Mouse (Mus musculus) testis, adult 2 months (tissue): ENCODE data around the gene Macrod1. TPM values are rescaled to one million over a fixed set of nuclear protein-coding genes. Genes with fewer than 3 reads are reported as not detected.

Experiments used
- H3K27ac ChIP-seq: fragments of 200-500 bp; 2 replicates; pipeline ENCODE4 v1.5.1; 2012; ENCODE audit warnings: low read depth, low read length; ENCODE audit not compliant: control insufficient read depth, insufficient read depth
- H3K27me3 ChIP-seq: fragments of 200-500 bp; 2 replicates; pipeline ENCODE4 v1.6.1; 2012; ENCODE audit warnings: mild to moderate bottlenecking, low read length, moderate library complexity; ENCODE audit not compliant: control insufficient read depth, insufficient read depth
- H3K36me3 ChIP-seq: fragments of 200-500 bp; 2 replicates; pipeline ENCODE4 v1.6.1; 2012; ENCODE audit warnings: mild to moderate bottlenecking, low read length; ENCODE audit not compliant: control insufficient read depth, insufficient read depth
- H3K4me1 ChIP-seq: fragments of 200-500 bp; 2 replicates; pipeline ENCODE4 v1.6.1; 2012; ENCODE audit warnings: low read length; ENCODE audit not compliant: control insufficient read depth, insufficient read depth
- H3K4me3 ChIP-seq: fragments of 200-500 bp; 2 replicates; pipeline ENCODE4 v1.5.1; 2012; ENCODE audit warnings: low read depth, mild to moderate bottlenecking, low read length, moderate library complexity, mixed read lengths; ENCODE audit not compliant: control insufficient read depth
- CTCF ChIP-seq: fragments of 200-500 bp; IDR thresholded peaks from 2 replicates; pipeline ENCODE4 v1.5.1; 2012; ENCODE audit warnings: low read depth, mild to moderate bottlenecking, inconsistent platforms, low read length, moderate library complexity; ENCODE audit not compliant: control insufficient read depth, insufficient read depth, insufficient replicate concordance
- POLR2A ChIP-seq: fragments of 200-500 bp; IDR thresholded peaks from 2 replicates; pipeline ENCODE4 v1.6.1; 2012; ENCODE audit warnings: low read depth, mild to moderate bottlenecking, inconsistent platforms, low read length, moderate library complexity; ENCODE audit not compliant: control insufficient read depth
- polyA plus RNA-seq: library from polyadenylated mRNA; depleted of rRNA; stranded (reverse); fragments of >200 nt; gene quantifications from 2 replicates; pipeline ENCODE4 v1.2.3, GENCODE M21; 2012

The Macrod1 gene
- polyA plus RNA-seq, 1 experiment: 39.2 TPM

GRCm38 (mm10) chr19:7160151-7160906 is 103.7 kb downstream of the Macrod1 start:
- no peaks in the 10 kb centered on the region for H3K36me3 ChIP-seq
- TF ChIP-seq CTCF (peak; percentile 57; the same call in 1 of the 2 replicates), POLR2A (no peak)
- H3K27me3 ChIP-seq: no peaks in the 10 kb centered on the region
- H3K4me1 ChIP-seq: peaks cover 9% of the 10 kb centered on the region
- no peak overlapping the region for H3K4me3 ChIP-seq
- no peak overlapping the region for H3K27ac ChIP-seq

GRCm38 (mm10) chr19:7161064-7161463 is 104.5 kb downstream of the Macrod1 start:
- Histone ChIP-seq H3K36me3 (no peaks in the 10 kb centered on the region), H3K27ac (no peak overlapping the region), H3K4me3 (no peak overlapping the region), H3K4me1 (peaks cover 9% of the 10 kb centered on the region), H3K27me3 (no peaks in the 10 kb centered on the region; the same call in 1 of the 2 replicates)
- TF ChIP-seq CTCF (no peak), POLR2A (no peak)

GRCm38 (mm10) chr19:7164238-7164637 is 107.6 kb downstream of the Macrod1 start:
- H3K4me3 ChIP-seq: no peak overlapping the region
- H3K27me3 ChIP-seq: no peaks in the 10 kb centered on the region; the same call in 1 of the 2 replicates
- H3K27ac ChIP-seq: no peak overlapping the region
- no peaks in the 10 kb centered on the region for H3K36me3 ChIP-seq
- H3K4me1 ChIP-seq: peaks cover 14% of the 10 kb centered on the region
- no peak for TF ChIP-seq CTCF
- TF ChIP-seq POLR2A: no peak

- H3K27me3 ChIP-seq: no peaks in the 10 kb centered on the region; the same call in 1 of the 2 replicates
- no peaks in the 10 kb centered on the region for H3K36me3 ChIP-seq
- no peak for TF ChIP-seq POLR2A
- TF ChIP-seq CTCF: no peak
- peaks cover 14% of the 10 kb centered on the region for H3K4me1 ChIP-seq
- H3K4me3 ChIP-seq: peak overlapping the region; percentile 64
- H3K27ac ChIP-seq: 0 out of 2 replicates have a peak overlapping the region, but pooled peaks have one; percentile 20
Measured at GRCm38 (mm10) chr19:7164820-7165323, 108.3 kb downstream of the Macrod1 start.

GRCm38 (mm10) chr19:7165509-7166199 is 109.0 kb downstream of the Macrod1 start:
- no peaks in the 10 kb centered on the region; the same call in 1 of the 2 replicates for H3K27me3 ChIP-seq
- H3K4me3 ChIP-seq: peak overlapping the region; percentile 64
- no peak overlapping the region for H3K27ac ChIP-seq
- H3K36me3 ChIP-seq: no peaks in the 10 kb centered on the region
- H3K4me1 ChIP-seq: peaks cover 14% of the 10 kb centered on the region
- no peak for TF ChIP-seq POLR2A
- no peak for TF ChIP-seq CTCF

- H3K27me3 ChIP-seq: no peaks in the 10 kb centered on the region; the same call in 1 of the 2 replicates
- H3K4me1 ChIP-seq: peaks cover 19% of the 10 kb centered on the region
- TF ChIP-seq POLR2A: no peak
- no peak for TF ChIP-seq CTCF
- peak overlapping the region; percentile 51; the same call in 1 of the 2 replicates for H3K4me3 ChIP-seq
- H3K36me3 ChIP-seq: no peaks in the 10 kb centered on the region
- no peak overlapping the region for H3K27ac ChIP-seq
Measured at GRCm38 (mm10) chr19:7166200-7166711, 109.6 kb downstream of the Macrod1 start.

GRCm38 (mm10) chr19:7166767-7167166 is 110.2 kb downstream of the Macrod1 start:
- no peaks in the 10 kb centered on the region for H3K36me3 ChIP-seq
- H3K4me3 ChIP-seq: no peak overlapping the region
- H3K27ac ChIP-seq: no peak overlapping the region
- peaks cover 24% of the 10 kb centered on the region for H3K4me1 ChIP-seq
- TF ChIP-seq CTCF: no peak
- TF ChIP-seq POLR2A: no peak
- H3K27me3 ChIP-seq: no peaks in the 10 kb centered on the region; the same call in 1 of the 2 replicates
